Mouse (Mus musculus) CH12.LX (cell line): ENCODE results near the gene Oprd1. TPM values are rescaled to one million over a fixed set of nuclear protein-coding genes. Genes with fewer than 3 reads are reported as not detected.

Experiments used
- DNase-seq: peaks from one replicate; pipeline ENCODE4 v3.0.0-alpha.2; 2013; ENCODE audit errors: extremely low read depth
- H3K27ac ChIP-seq: 2 replicates; pipeline ENCODE4 v1.5.1; 2012; ENCODE audit warnings: low read depth, mild to moderate bottlenecking, control low read depth, moderate library complexity; ENCODE audit not compliant: insufficient read depth
- H3K27me3 ChIP-seq: replicated peaks from 2 replicates; pipeline ENCODE3; 2012; ENCODE audit warnings: inconsistent platforms
- H3K36me3 ChIP-seq, 2 experiments: replicated peaks in 1 of 2; 2 replicates each; pipeline versions ENCODE3 to v1.6.1; 2012; ENCODE audit warnings: inconsistent platforms in 1 of 2, low read length in 1 of 2, mild to moderate bottlenecking in 1 of 2, mixed read lengths in 1 of 2, moderate library complexity in 1 of 2; ENCODE audit not compliant: control insufficient read depth in 1 of 2, insufficient read depth in 1 of 2
- H3K4me1 ChIP-seq, 2 experiments: 2 replicates each; pipeline ENCODE4 v1.6.1; 2012; ENCODE audit warnings: inconsistent platforms in 1 of 2, moderate library complexity in 1 of 2; ENCODE audit not compliant: insufficient read depth in 2 of 2, control insufficient read depth in 1 of 2
- H3K4me2 ChIP-seq: 2 replicates; pipeline ENCODE4 v1.6.1; 2012; ENCODE audit warnings: low read depth, mild to moderate bottlenecking, control low read depth; ENCODE audit not compliant: poor library complexity, insufficient read depth, severe bottlenecking
- H3K4me3 ChIP-seq, 3 experiments: fragments of 150-350 bp in 1 of 3; sonication (generic) in 1 of 3; replicated peaks in 1 of 3; 2 replicates each; pipeline versions ENCODE3 to v1.5.1; 2011 to 2012; ENCODE audit warnings: low read depth in 2 of 3, low read length in 2 of 3, mild to moderate bottlenecking in 2 of 3, moderate library complexity in 2 of 3, control low read depth in 1 of 3, improper control_type of control experiment in 1 of 3, inconsistent platforms in 1 of 3, mixed read lengths in 1 of 3; ENCODE audit not compliant: poor library complexity in 1 of 3
- H3K79me2 ChIP-seq: replicated peaks from 2 replicates; pipeline ENCODE4 v1.6.1; 2012; ENCODE audit warnings: mild to moderate bottlenecking, moderate library complexity; ENCODE audit not compliant: control insufficient read depth, poor library complexity, insufficient read depth, severe bottlenecking; ENCODE audit errors: extremely low read depth
- H3K9ac ChIP-seq: 2 replicates; pipeline ENCODE4 v1.6.1; 2012; ENCODE audit warnings: low read depth, mild to moderate bottlenecking, control low read depth, moderate library complexity; ENCODE audit not compliant: insufficient read depth
- H3K9me3 ChIP-seq: replicated peaks from 2 replicates; pipeline ENCODE3; 2012; ENCODE audit warnings: low read length, inconsistent platforms, mixed read lengths
- BHLHE40 ChIP-seq: IDR thresholded peaks from 2 replicates; pipeline ENCODE4 v1.6.1; 2011; ENCODE audit warnings: mild to moderate bottlenecking, low read depth, low read length, improper control_type of control experiment
- CTCF ChIP-seq, 2 experiments: IDR thresholded peaks in 1 of 2; conservative IDR thresholded peaks in 1 of 2; 2 replicates each; pipeline ENCODE4 v1.5.1; 2011 to 2012; ENCODE audit warnings: low read depth in 2 of 2, low read length in 2 of 2, improper control_type of control experiment in 1 of 2, inconsistent platforms in 1 of 2, mild to moderate bottlenecking in 1 of 2, moderate library complexity in 1 of 2
- E2F4 ChIP-seq: IDR thresholded peaks from 2 replicates; pipeline ENCODE4 v1.6.1; 2011; ENCODE audit warnings: low read depth, low read length, improper control_type of control experiment; ENCODE audit not compliant: insufficient replicate concordance
- EP300 ChIP-seq: IDR thresholded peaks from 2 replicates; pipeline ENCODE4 v1.6.1; 2011; ENCODE audit warnings: low read length, improper control_type of control experiment
- GABPA ChIP-seq: IDR thresholded peaks from 2 replicates; pipeline ENCODE4 v1.6.1; 2012; ENCODE audit warnings: low read depth, low read length, improper control_type of control experiment, inconsistent platforms; ENCODE audit not compliant: insufficient replicate concordance
- IRF4 ChIP-seq: IDR thresholded peaks from 2 replicates; pipeline ENCODE4 v1.6.1; 2014; ENCODE audit warnings: low read depth, mild to moderate bottlenecking, inconsistent platforms, low read length, improper control_type of control experiment
- JUND ChIP-seq: conservative IDR thresholded peaks from 2 replicates; pipeline ENCODE4 v1.6.1; 2011; ENCODE audit warnings: low read depth, low read length, improper control_type of control experiment
- KAT2A ChIP-seq: IDR thresholded peaks from 2 replicates; pipeline ENCODE4 v1.6.1; 2012; ENCODE audit warnings: low read length, improper control_type of control experiment, inconsistent platforms; ENCODE audit not compliant: insufficient replicate concordance
- MAFK ChIP-seq: IDR thresholded peaks from 2 replicates; pipeline ENCODE4 v1.6.1; 2011; ENCODE audit warnings: low read length, improper control_type of control experiment; ENCODE audit not compliant: insufficient replicate concordance
- MAX ChIP-seq: IDR thresholded peaks from 2 replicates; pipeline ENCODE4 v1.6.1; 2011; ENCODE audit warnings: low read length, improper control_type of control experiment
- MAZ ChIP-seq: IDR thresholded peaks from 2 replicates; pipeline ENCODE4 v1.6.1; 2012; ENCODE audit warnings: low read depth, mild to moderate bottlenecking, inconsistent platforms, low read length, improper control_type of control experiment, moderate library complexity
- MEF2A ChIP-seq: IDR thresholded peaks from 2 replicates; pipeline ENCODE4 v1.6.1; 2014; ENCODE audit warnings: low read depth, mild to moderate bottlenecking, inconsistent platforms, low read length, improper control_type of control experiment, borderline replicate concordance
- MYC ChIP-seq: IDR thresholded peaks from 2 replicates; pipeline ENCODE4 v1.6.1; 2011; ENCODE audit warnings: low read depth, mild to moderate bottlenecking, improper control_type of control experiment, low read length
- NELFE ChIP-seq: IDR thresholded peaks from 2 replicates; pipeline ENCODE4 v1.6.1; 2011; ENCODE audit warnings: low read depth, low read length, improper control_type of control experiment
- NRF1 ChIP-seq: IDR thresholded peaks from 2 replicates; pipeline ENCODE4 v1.6.1; 2014; ENCODE audit warnings: low read depth, mild to moderate bottlenecking, inconsistent platforms, low read length, improper control_type of control experiment, moderate library complexity
- PAX5 ChIP-seq: IDR thresholded peaks from 2 replicates; pipeline ENCODE4 v1.6.1; 2012; ENCODE audit warnings: low read length, inconsistent platforms, mixed read lengths
- POLR2AphosphoS2 ChIP-seq: IDR thresholded peaks from 2 replicates; pipeline ENCODE4 v1.6.1; 2011; ENCODE audit warnings: low read depth, low read length, improper control_type of control experiment
- RAD21 ChIP-seq: IDR thresholded peaks from 2 replicates; pipeline ENCODE4 v1.6.1; 2011; ENCODE audit warnings: low read depth, mild to moderate bottlenecking, low read length, improper control_type of control experiment, moderate library complexity
- SIN3A ChIP-seq: IDR thresholded peaks from 2 replicates; pipeline ENCODE4 v1.6.1; 2012; ENCODE audit warnings: low read length, improper control_type of control experiment, inconsistent platforms
- SMC3 ChIP-seq: IDR thresholded peaks from 2 replicates; pipeline ENCODE4 v1.6.1; 2011; ENCODE audit warnings: low read depth, low read length, improper control_type of control experiment
- TCF12 ChIP-seq: IDR thresholded peaks from 2 replicates; pipeline ENCODE4 v1.6.1; 2014; ENCODE audit warnings: low read depth, mild to moderate bottlenecking, inconsistent platforms, low read length, improper control_type of control experiment
- UBTF ChIP-seq: IDR thresholded peaks from 2 replicates; pipeline ENCODE4 v1.6.1; 2012; ENCODE audit warnings: low read depth, mild to moderate bottlenecking, inconsistent platforms, low read length, improper control_type of control experiment, moderate library complexity
- ZC3H11A ChIP-seq: IDR thresholded peaks from 2 replicates; pipeline ENCODE4 v1.6.1; 2012; ENCODE audit warnings: low read depth, mild to moderate bottlenecking, inconsistent platforms, low read length, improper control_type of control experiment
- ZNF384 ChIP-seq: IDR thresholded peaks from 2 replicates; pipeline ENCODE4 v1.6.1; 2012; ENCODE audit warnings: low read depth, low read length, improper control_type of control experiment, inconsistent platforms
- dilution Hi-C: fragments of 300-500 bp; cut with MboI; formaldehyde crosslinking; loops from 2 replicates; pipeline ENCODE4 v1.14.3; 2020; ENCODE audit warnings: low sequenced_read_pairs; ENCODE audit not compliant: extremely low pct_unique_long_range_greater_than_20kb, extremely low pct_ligation_motif_present
- in situ Hi-C: fragments of 300-500 bp; cut with MboI; formaldehyde crosslinking; loops from 3 replicates; pipeline ENCODE4 v1.14.3; 2019; ENCODE audit warnings: low sequenced_read_pairs, low pct_ligation_motif_present, low pct_unique_long_range_greater_than_20kb, mixed read lengths
- polyA plus RNA-seq: library from polyadenylated mRNA; unstranded; fragments of >175 nt; gene quantifications from 2 replicates; pipeline ENCODE4 v1.2.1, GENCODE M21; 2012; ENCODE audit warnings: low read depth; ENCODE audit not compliant: insufficient read length
- total RNA-seq, 2 experiments: library from RNA; depleted of rRNA; stranded (reverse); fragments of 300-350 nt in 1 of 2; fragments of >200 nt in 1 of 2; gene quantifications; 2 replicates each; pipeline ENCODE4 v1.2.3; 2012 to 2014

Gene Oprd1
- total and polyA plus RNA-seq, 3 experiments = not detected

GRCm38 (mm10) chr4:132146201-132146600, 1.9 kb upstream of the Oprd1 start:
- TF ChIP-seq MAFK (no peak), UBTF (no peak), MYC (no peak), ZNF384 (no peak), CTCF (conservative IDR thresholded peaks at IDR 0.05 in 1 of 2, IDR thresholded peaks at IDR 0.05 in 1 of 2; ENCODE audit: low read depth in 2 of 2, low read length in 2 of 2) (peak in 1 of 2 experiments; percentile 46; a peak in 3 of 4 replicates), EP300 (no peak), BHLHE40 (no peak), RAD21 (peak; percentile 11), SMC3 (peak; percentile 19; the same call in 1 of the 2 replicates), JUND (no peak), SIN3A (no peak), NELFE (no peak), KAT2A (no peak)
- dilution Hi-C loops = no loop called here
- Histone ChIP-seq H3K79me2 (no peaks in the 10 kb centered on the region), H3K4me2 (no peak overlapping the region), H3K4me3 (no peak overlapping the region), H3K4me1 (peaks cover 0 to 13% of the 10 kb centered on the region in 2 experiments; a peak in 1 of 4 replicates), H3K27me3 (peaks cover 14% of the 10 kb centered on the region), H3K9ac (no peak overlapping the region), H3K27ac (no peak overlapping the region), H3K36me3 (no peaks in the 10 kb centered on the region), H3K9me3 (peaks cover 4% of the 10 kb centered on the region)
- in situ Hi-C loops = no loop called here
- DNase-seq = peak; percentile 21

GRCm38 (mm10) chr4:132145092-132145491, 806 bp upstream of the Oprd1 start:
- peaks cover 0 to 13% of the 10 kb centered on the region in 2 experiments; a peak in 1 of 4 replicates for H3K4me1 ChIP-seq
- H3K9me3 ChIP-seq = peaks cover 4% of the 10 kb centered on the region
- dilution Hi-C loops (no loop called here), in situ Hi-C loops (no loop called here)
- no peak overlapping the region for H3K9ac ChIP-seq
- H3K27ac ChIP-seq = no peak overlapping the region
- DNase-seq = no peak
- H3K4me2 ChIP-seq = no peak overlapping the region
- TF ChIP-seq MAX (no peak), EP300 (no peak), RAD21 (no peak), MYC (no peak), TCF12 (no peak), BHLHE40 (no peak)
- peaks cover 25% of the 10 kb centered on the region for H3K27me3 ChIP-seq
- no peaks in the 10 kb centered on the region for H3K36me3 ChIP-seq
- no peaks in the 10 kb centered on the region for H3K79me2 ChIP-seq
- no peak overlapping the region for H3K4me3 ChIP-seq

- Histone ChIP-seq H3K9me3 (no peaks in the 10 kb centered on the region), H3K4me3 (no peak overlapping the region), H3K4me2 (no peak overlapping the region), H3K36me3 (no peaks in the 10 kb centered on the region), H3K4me1 (no peaks in the 10 kb centered on the region), H3K79me2 (no peaks in the 10 kb centered on the region), H3K9ac (no peak overlapping the region), H3K27me3 (peaks cover 25% of the 10 kb centered on the region), H3K27ac (no peak overlapping the region)
- no peak for TF ChIP-seq MAZ
- TF ChIP-seq GABPA = no peak
- no peak for TF ChIP-seq ZC3H11A
- TF ChIP-seq SMC3 = peak; percentile 31
- no peak; the same call in 1 of the 2 replicates for TF ChIP-seq RAD21
- TF ChIP-seq E2F4 = no peak
- TF ChIP-seq PAX5 = no peak
- no peak for TF ChIP-seq KAT2A
- no peak for TF ChIP-seq NRF1
- no peak for TF ChIP-seq MEF2A
- peak; percentile 27 to 43; a peak in 2 of 4 replicates for TF ChIP-seq CTCF (conservative IDR thresholded peaks at IDR 0.05 in 1 of 2, IDR thresholded peaks at IDR 0.05 in 1 of 2; ENCODE audit: low read depth in 2 of 2, low read length in 2 of 2)
- no peak for TF ChIP-seq POLR2AphosphoS2
- no peak for TF ChIP-seq UBTF
- no peak for TF ChIP-seq IRF4
- dilution Hi-C loops = no loop called here
- in situ Hi-C loops = no loop called here
- DNase-seq = peak; percentile 16
Measured at GRCm38 (mm10) chr4:132138640-132139039, 5.6 kb downstream of the Oprd1 start.
